Mouse (Mus musculus) CH12.LX (cell line): ENCODE results near the gene Cbfb. TPM values are rescaled to one million over a fixed set of nuclear protein-coding genes. Genes with fewer than 3 reads are reported as not detected.
A peak's percentile ranks its signal among the peaks of the same experiment; 100 is the strongest.
"Not testable (repeated sequence)": the region's sequence is repeated elsewhere in the genome, so short reads cannot be mapped to it uniquely, and the experiment has no call there.

Source experiments
- DNase-seq: peaks from one replicate; pipeline ENCODE4 v3.0.0-alpha.2; 2013; ENCODE audit errors: extremely low read depth
- H3K27ac ChIP-seq: 2 replicates; pipeline ENCODE4 v1.5.1; 2012; ENCODE audit warnings: low read depth, mild to moderate bottlenecking, control low read depth, moderate library complexity; ENCODE audit not compliant: insufficient read depth
- H3K27me3 ChIP-seq: replicated peaks from 2 replicates; pipeline ENCODE3; 2012; ENCODE audit warnings: inconsistent platforms
- H3K36me3 ChIP-seq, 2 experiments: replicated peaks in 1 of 2; 2 replicates each; pipeline versions ENCODE3 to v1.6.1; 2012; ENCODE audit warnings: inconsistent platforms in 1 of 2, low read length in 1 of 2, mild to moderate bottlenecking in 1 of 2, mixed read lengths in 1 of 2, moderate library complexity in 1 of 2; ENCODE audit not compliant: control insufficient read depth in 1 of 2, insufficient read depth in 1 of 2
- H3K4me1 ChIP-seq, 2 experiments: 2 replicates each; pipeline ENCODE4 v1.6.1; 2012; ENCODE audit warnings: inconsistent platforms in 1 of 2, moderate library complexity in 1 of 2; ENCODE audit not compliant: insufficient read depth in 2 of 2, control insufficient read depth in 1 of 2
- H3K4me2 ChIP-seq: 2 replicates; pipeline ENCODE4 v1.6.1; 2012; ENCODE audit warnings: low read depth, mild to moderate bottlenecking, control low read depth; ENCODE audit not compliant: poor library complexity, insufficient read depth, severe bottlenecking
- H3K4me3 ChIP-seq, 3 experiments: fragments of 150-350 bp in 1 of 3; sonication (generic) in 1 of 3; replicated peaks in 1 of 3; 2 replicates each; pipeline versions ENCODE3 to v1.5.1; 2011 to 2012; ENCODE audit warnings: low read depth in 2 of 3, low read length in 2 of 3, mild to moderate bottlenecking in 2 of 3, moderate library complexity in 2 of 3, control low read depth in 1 of 3, improper control_type of control experiment in 1 of 3, inconsistent platforms in 1 of 3, mixed read lengths in 1 of 3; ENCODE audit not compliant: poor library complexity in 1 of 3
- H3K79me2 ChIP-seq: replicated peaks from 2 replicates; pipeline ENCODE4 v1.6.1; 2012; ENCODE audit warnings: mild to moderate bottlenecking, moderate library complexity; ENCODE audit not compliant: control insufficient read depth, poor library complexity, insufficient read depth, severe bottlenecking; ENCODE audit errors: extremely low read depth
- H3K9ac ChIP-seq: 2 replicates; pipeline ENCODE4 v1.6.1; 2012; ENCODE audit warnings: low read depth, mild to moderate bottlenecking, control low read depth, moderate library complexity; ENCODE audit not compliant: insufficient read depth
- H3K9me3 ChIP-seq: replicated peaks from 2 replicates; pipeline ENCODE3; 2012; ENCODE audit warnings: low read length, inconsistent platforms, mixed read lengths
- BHLHE40 ChIP-seq: IDR thresholded peaks from 2 replicates; pipeline ENCODE4 v1.6.1; 2011; ENCODE audit warnings: mild to moderate bottlenecking, low read depth, low read length, improper control_type of control experiment
- CHD1 ChIP-seq: IDR thresholded peaks from 2 replicates; pipeline ENCODE4 v1.6.1; 2012; ENCODE audit warnings: low read depth, low read length, improper control_type of control experiment, inconsistent platforms
- JUND ChIP-seq: conservative IDR thresholded peaks from 2 replicates; pipeline ENCODE4 v1.6.1; 2011; ENCODE audit warnings: low read depth, low read length, improper control_type of control experiment
- KAT2A ChIP-seq: IDR thresholded peaks from 2 replicates; pipeline ENCODE4 v1.6.1; 2012; ENCODE audit warnings: low read length, improper control_type of control experiment, inconsistent platforms; ENCODE audit not compliant: insufficient replicate concordance
- POLR2AphosphoS2 ChIP-seq: IDR thresholded peaks from 2 replicates; pipeline ENCODE4 v1.6.1; 2011; ENCODE audit warnings: low read depth, low read length, improper control_type of control experiment
- SIN3A ChIP-seq: IDR thresholded peaks from 2 replicates; pipeline ENCODE4 v1.6.1; 2012; ENCODE audit warnings: low read length, improper control_type of control experiment, inconsistent platforms
- SMC3 ChIP-seq: IDR thresholded peaks from 2 replicates; pipeline ENCODE4 v1.6.1; 2011; ENCODE audit warnings: low read depth, low read length, improper control_type of control experiment
- TCF12 ChIP-seq: IDR thresholded peaks from 2 replicates; pipeline ENCODE4 v1.6.1; 2014; ENCODE audit warnings: low read depth, mild to moderate bottlenecking, inconsistent platforms, low read length, improper control_type of control experiment
- USF1 ChIP-seq: IDR thresholded peaks from 2 replicates; pipeline ENCODE4 v1.6.1; 2014; ENCODE audit warnings: low read depth, mild to moderate bottlenecking, inconsistent platforms, low read length, improper control_type of control experiment
- ZNF384 ChIP-seq: IDR thresholded peaks from 2 replicates; pipeline ENCODE4 v1.6.1; 2012; ENCODE audit warnings: low read depth, low read length, improper control_type of control experiment, inconsistent platforms
- dilution Hi-C: fragments of 300-500 bp; cut with MboI; formaldehyde crosslinking; loops from 2 replicates; pipeline ENCODE4 v1.14.3; 2020; ENCODE audit warnings: low sequenced_read_pairs; ENCODE audit not compliant: extremely low pct_unique_long_range_greater_than_20kb, extremely low pct_ligation_motif_present
- in situ Hi-C: fragments of 300-500 bp; cut with MboI; formaldehyde crosslinking; loops from 3 replicates; pipeline ENCODE4 v1.14.3; 2019; ENCODE audit warnings: low sequenced_read_pairs, low pct_ligation_motif_present, low pct_unique_long_range_greater_than_20kb, mixed read lengths
- polyA plus RNA-seq: library from polyadenylated mRNA; unstranded; fragments of >175 nt; gene quantifications from 2 replicates; pipeline ENCODE4 v1.2.1, GENCODE M21; 2012; ENCODE audit warnings: low read depth; ENCODE audit not compliant: insufficient read length
- total RNA-seq, 2 experiments: library from RNA; depleted of rRNA; stranded (reverse); fragments of 300-350 nt in 1 of 2; fragments of >200 nt in 1 of 2; gene quantifications; 2 replicates each; pipeline ENCODE4 v1.2.3; 2012 to 2014

Gene Cbfb
- total and polyA plus RNA-seq, 3 experiments, result 49.7 to 170 (median 97.7) TPM

DNA sequence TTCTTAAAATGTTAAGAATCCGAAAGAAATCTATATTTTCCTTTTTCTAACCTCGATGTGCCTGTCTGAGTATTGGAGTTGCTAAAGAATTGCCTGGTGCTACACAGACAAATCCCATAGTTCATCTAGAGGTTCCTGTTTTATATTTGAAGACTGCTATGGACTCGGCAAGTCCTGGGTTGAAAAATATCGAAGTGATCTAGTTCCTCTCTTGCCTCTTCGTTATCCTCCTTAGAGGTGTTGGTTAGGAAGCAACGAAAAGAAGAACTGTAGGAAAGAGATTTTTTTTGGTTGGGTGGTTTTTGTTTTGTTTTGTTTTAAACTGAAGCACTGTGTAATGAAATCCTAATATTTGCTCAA lies 1.5 kb downstream of the Cbfb start:
- in situ Hi-C loops (no loop called here), dilution Hi-C loops (no loop called here)
- DNase-seq, result peak; percentile 11
- Histone ChIP-seq H3K4me3 (peak overlapping the region; percentile 86 to 95 (median 87)), H3K27me3 (no peaks in the 10 kb centered on the region), H3K79me2 (peaks cover 42% of the 10 kb centered on the region), H3K4me2 (peak overlapping the region; percentile 61; the same call in 1 of the 2 replicates), H3K9me3 (no peaks in the 10 kb centered on the region), H3K36me3 (peaks cover 4 to 29% of the 10 kb centered on the region in 2 experiments), H3K4me1 (peaks cover 4 to 24% of the 10 kb centered on the region in 2 experiments), H3K27ac (no peak overlapping the region), H3K9ac (peak overlapping the region; percentile 92)
- TF ChIP-seq CHD1 (peak; percentile 26; the same call in 1 of the 2 replicates), JUND (no peak), USF1 (no peak), SIN3A (no peak)

DNA sequence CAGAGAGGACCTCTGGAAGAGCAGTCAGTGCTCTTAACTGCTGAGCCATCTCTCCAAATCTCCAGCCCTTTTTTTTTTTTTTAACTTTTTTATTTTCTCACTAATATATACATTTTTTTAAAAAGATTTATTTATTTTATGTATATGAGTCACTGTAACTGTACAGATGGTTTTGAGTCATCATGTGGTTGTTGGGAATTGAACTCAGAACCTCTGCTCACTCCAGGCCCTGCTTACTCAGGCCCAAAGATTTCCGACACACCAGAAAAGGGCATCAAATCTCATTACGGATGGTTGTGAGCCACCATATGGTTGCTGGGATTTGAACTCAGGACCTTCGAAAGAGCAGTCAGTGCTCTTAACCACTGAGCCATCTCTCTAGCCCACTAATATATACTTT lies 4.8 kb downstream of the Cbfb start:
- H3K9me3 ChIP-seq, H3K9ac ChIP-seq, H3K27ac ChIP-seq, H3K4me3 ChIP-seq, dilution Hi-C loops, DNase-seq, H3K4me2 ChIP-seq, H3K27me3 ChIP-seq, in situ Hi-C loops: not testable (repeated sequence)
- Histone ChIP-seq H3K36me3 (peaks cover 8 to 48% of the 10 kb centered on the region in 2 experiments), H3K79me2 (peaks cover 54% of the 10 kb centered on the region), H3K4me1 (peaks cover 4 to 12% of the 10 kb centered on the region in 2 experiments)

DNA sequence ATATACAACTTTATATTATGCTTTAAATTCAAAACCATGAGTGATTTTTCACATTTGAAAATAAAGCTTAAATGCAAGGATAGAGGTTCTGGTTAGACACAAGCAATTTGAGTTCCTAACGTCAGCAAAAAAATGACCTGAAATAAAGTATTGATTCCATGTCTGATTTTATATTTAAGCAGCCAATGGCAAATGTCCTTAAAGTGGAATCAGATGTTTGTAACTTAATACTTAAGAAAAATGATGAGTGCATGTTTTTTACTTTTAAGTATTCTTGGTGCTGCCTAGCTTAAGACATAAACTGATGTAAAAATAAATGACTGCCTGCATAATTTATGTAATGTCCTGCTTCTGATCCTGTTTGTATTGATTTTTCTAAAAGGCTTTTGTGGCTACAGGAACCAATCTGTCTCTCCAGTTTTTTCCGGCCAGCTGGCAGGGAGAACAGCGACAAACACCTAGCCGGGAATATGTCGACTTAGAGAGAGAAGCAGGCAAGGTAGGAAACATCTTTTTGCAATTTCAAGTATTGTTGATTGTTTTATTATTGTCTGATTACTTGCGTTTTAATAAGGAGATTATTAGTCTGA lies 7.8 kb downstream of the Cbfb start:
- Histone ChIP-seq H3K9ac (no peak overlapping the region), H3K36me3 (peaks cover 8 to 70% of the 10 kb centered on the region in 2 experiments), H3K27ac (no peak overlapping the region)
- TF ChIP-seq BHLHE40 (no peak), SMC3 (no peak), POLR2AphosphoS2 (no peak), ZNF384 (no peak), KAT2A (no peak), TCF12 (no peak)
- TF ChIP-seq, all 38 proteins: peak for 0
- dilution Hi-C loops (no loop called here), in situ Hi-C loops (no loop called here)
- no peaks in the 10 kb centered on the region for H3K9me3 ChIP-seq
- H3K4me3 ChIP-seq, result no peak overlapping the region
- no peak overlapping the region for H3K4me2 ChIP-seq
- DNase-seq, result no peak
- H3K79me2 ChIP-seq, result peaks cover 42% of the 10 kb centered on the region
- H3K4me1 ChIP-seq, result peaks cover 4 to 6% of the 10 kb centered on the region in 2 experiments; a peak in 3 of 4 replicates
- H3K27me3 ChIP-seq, result no peaks in the 10 kb centered on the region
